Mouse (Mus musculus) midbrain, embryonic 16.5 days (tissue): ENCODE measurements around the gene Ggact. TPM values are rescaled to one million over a fixed set of nuclear protein-coding genes. Genes with fewer than 3 reads are reported as not detected.

Experiments used
- ATAC-seq: fragments of 200-750 bp; cut with Nextera tagmentation; 2 replicates; pipeline ENCODE4 v1.8.0; 2017; ENCODE audit warnings: moderate TSS enrichment
- H3K27ac ChIP-seq: fragments of 300-500 bp; sonication (generic); 2 replicates; pipeline ENCODE4 v1.5.1; 2014; ENCODE audit warnings: mild to moderate bottlenecking, low read length, mixed read lengths
- H3K27me3 ChIP-seq: fragments of 300-500 bp; sonication (generic); 2 replicates; pipeline ENCODE4 v1.6.1; 2014; ENCODE audit warnings: low read depth, low read length, mixed read lengths; ENCODE audit not compliant: control insufficient read depth, insufficient read depth
- H3K36me3 ChIP-seq: fragments of 300-500 bp; sonication (generic); 2 replicates; pipeline ENCODE4 v1.6.1; 2014; ENCODE audit warnings: mild to moderate bottlenecking, low read length, moderate library complexity, mixed read lengths; ENCODE audit not compliant: control insufficient read depth, insufficient read depth
- H3K4me1 ChIP-seq: fragments of 300-500 bp; sonication (generic); 2 replicates; pipeline ENCODE4 v1.6.1; 2014; ENCODE audit warnings: mild to moderate bottlenecking, low read length, mixed read lengths; ENCODE audit not compliant: control insufficient read depth, insufficient read depth
- H3K4me2 ChIP-seq: fragments of 300-500 bp; sonication (generic); 2 replicates; pipeline ENCODE4 v1.6.1; 2014; ENCODE audit warnings: mild to moderate bottlenecking, low read length, mixed read lengths
- H3K4me3 ChIP-seq: fragments of 300-500 bp; sonication (generic); 2 replicates; pipeline ENCODE4 v1.5.1; 2014; ENCODE audit warnings: low read depth, mild to moderate bottlenecking, low read length, moderate library complexity, mixed read lengths
- H3K9ac ChIP-seq: fragments of 300-500 bp; sonication (generic); 2 replicates; pipeline ENCODE4 v1.6.1; 2014; ENCODE audit warnings: low read depth, low read length, mixed read lengths
- H3K9me3 ChIP-seq: fragments of 300-500 bp; sonication (generic); replicated peaks from 2 replicates; pipeline ENCODE4 v1.6.1; 2014; ENCODE audit warnings: mild to moderate bottlenecking, low read length, mixed read lengths; ENCODE audit not compliant: control insufficient read depth, poor library complexity, severe bottlenecking
- WGBS: fragments of 180-500 bp; shearing (Covaris S2); extraction: QIAGEN DNeasy Blood & Tissue Kit; methylation state at CpG from one replicate; pipeline ENCODE4 v1.1.7; 2014; 5-methylcytosine and 5-hydroxymethylcytosine counted together
- polyA plus RNA-seq: library from polyadenylated mRNA; unstranded; fragments of >200 nt; fragmentation: Nextera tagmentation; extraction: Ambion mirVana; gene quantifications from 2 replicates; pipeline ENCODE4 v1.2.1, GENCODE M21; 2015

Gene Ggact
- polyA plus RNA-seq, 1 experiment from 2014 or later, result 8.7 TPM

DNA sequence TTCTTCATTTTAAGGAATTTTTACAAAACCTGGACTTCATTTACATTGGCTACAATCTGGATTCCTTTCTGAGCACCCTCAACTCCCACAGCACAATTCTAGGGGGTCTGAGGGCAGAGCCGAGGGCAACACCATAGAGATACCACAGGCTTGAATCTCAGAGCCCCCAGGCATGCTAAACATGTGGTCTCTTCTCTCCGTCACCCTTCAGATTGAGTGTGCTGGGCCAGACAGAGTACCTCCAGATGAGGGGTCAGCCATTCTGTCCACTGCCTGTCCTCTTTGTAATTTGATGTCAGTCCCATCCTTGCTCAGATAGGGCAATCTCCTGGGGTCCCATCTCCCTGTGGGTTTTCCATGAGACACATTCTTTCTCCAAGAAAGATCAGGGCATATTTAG is 31.9 kb downstream of the Ggact start:
- Histone ChIP-seq H3K27me3 (no peaks in the 10 kb centered on the region), H3K36me3 (no peaks in the 10 kb centered on the region), H3K9ac (0 out of 2 replicates have a peak overlapping the region, but pooled peaks have one; percentile 30), H3K27ac (peak overlapping the region; percentile 28; the same call in 1 of the 2 replicates), H3K4me3 (no peak overlapping the region), H3K4me2 (no peak overlapping the region), H3K4me1 (peaks cover 16% of the 10 kb centered on the region), H3K9me3 (no peaks in the 10 kb centered on the region)
- 58% methylated on average over 2 of the region's 2 CpGs for WGBS
- ATAC-seq, result no peak

DNA sequence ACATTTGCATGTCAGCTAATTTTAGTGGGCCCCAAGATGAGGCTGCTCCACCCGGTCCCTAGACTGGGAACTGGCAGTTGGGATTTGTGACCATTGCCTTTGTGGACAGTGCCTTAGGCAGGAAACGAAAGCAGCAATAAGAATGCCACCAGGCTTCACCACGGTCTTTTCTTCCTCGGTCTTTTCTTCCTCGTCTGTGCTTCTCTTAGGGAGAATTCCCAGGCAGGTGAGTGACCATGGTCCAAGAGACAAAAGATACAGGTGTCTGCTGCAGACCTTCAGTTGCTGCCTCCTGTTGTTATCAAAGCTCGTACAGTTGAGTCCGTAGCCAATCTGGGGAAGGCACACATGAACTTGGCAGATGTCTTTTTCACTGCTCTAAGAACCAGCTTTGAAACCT is 33.3 kb downstream of the Ggact start:
- ATAC-seq, result no peak
- no peaks in the 10 kb centered on the region for H3K9me3 ChIP-seq
- H3K9ac ChIP-seq, result no peak overlapping the region
- H3K4me1 ChIP-seq, result peaks cover 23% of the 10 kb centered on the region
- H3K36me3 ChIP-seq, result no peaks in the 10 kb centered on the region
- no peak overlapping the region for H3K4me3 ChIP-seq
- no peaks in the 10 kb centered on the region for H3K27me3 ChIP-seq
- no peak overlapping the region for H3K4me2 ChIP-seq
- 79% methylated on average over 7 of the region's 7 CpGs for WGBS
- no peak overlapping the region for H3K27ac ChIP-seq

DNA sequence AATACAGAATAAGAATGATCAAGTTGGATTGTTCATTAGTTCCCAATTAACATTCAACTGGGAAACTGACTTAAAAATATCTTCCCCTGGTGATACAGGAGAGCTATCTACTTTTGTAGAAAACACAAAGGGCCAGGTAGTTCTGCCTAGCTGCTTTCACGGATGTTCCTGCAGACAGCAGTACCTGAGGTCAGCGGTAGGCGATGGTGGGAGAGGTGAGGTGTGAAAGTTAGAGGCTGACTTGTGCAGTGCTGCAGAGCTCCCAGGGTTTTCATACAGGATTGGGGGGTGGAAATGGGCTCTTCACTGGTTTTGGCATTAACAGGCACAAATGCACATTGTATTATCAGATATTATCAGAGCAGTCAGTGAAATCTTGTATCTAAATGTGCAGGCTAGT is 35.8 kb downstream of the Ggact start:
- no peak overlapping the region; the same call in 1 of the 2 replicates for H3K27ac ChIP-seq
- 88% methylated on average over 3 of the region's 3 CpGs for WGBS
- peaks cover 16% of the 10 kb centered on the region for H3K4me1 ChIP-seq
- no peaks in the 10 kb centered on the region for H3K9me3 ChIP-seq
- no peaks in the 10 kb centered on the region for H3K36me3 ChIP-seq
- H3K27me3 ChIP-seq, result no peaks in the 10 kb centered on the region
- no peak for ATAC-seq
- H3K4me2 ChIP-seq, result no peak overlapping the region
- H3K9ac ChIP-seq, result no peak overlapping the region
- H3K4me3 ChIP-seq, result no peak overlapping the region

DNA sequence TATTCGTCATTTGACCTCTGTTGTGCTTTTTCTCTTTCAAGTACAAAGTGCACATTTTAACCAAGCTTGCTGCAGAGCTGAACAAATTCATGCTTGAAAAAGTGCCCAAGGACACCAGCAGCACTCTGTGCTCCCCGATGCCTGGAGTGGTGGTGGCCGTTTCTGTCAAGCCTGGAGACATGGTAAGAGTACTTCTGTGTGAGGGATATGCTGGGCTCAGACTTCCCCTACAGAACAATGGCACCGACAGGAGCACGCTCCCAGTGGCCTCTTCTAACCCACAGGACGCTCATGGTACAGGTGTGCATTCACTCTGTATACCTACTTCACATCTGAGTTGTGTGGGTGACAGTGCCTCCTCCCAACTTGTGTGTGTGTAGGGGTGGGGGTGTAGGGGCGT is 36.8 kb downstream of the Ggact start:
- H3K27ac ChIP-seq, result no peak overlapping the region
- no peak overlapping the region for H3K4me3 ChIP-seq
- H3K4me2 ChIP-seq, result no peak overlapping the region
- peaks cover 15% of the 10 kb centered on the region for H3K4me1 ChIP-seq
- H3K36me3 ChIP-seq, result no peaks in the 10 kb centered on the region
- peak overlapping the region; percentile 30; the same call in 1 of the 2 replicates for H3K9ac ChIP-seq
- H3K9me3 ChIP-seq, result no peaks in the 10 kb centered on the region
- ATAC-seq, result 0 out of 2 replicates have a peak, but pooled peaks have one; percentile 19
- 59% methylated on average over 7 of the region's 7 CpGs for WGBS
- no peaks in the 10 kb centered on the region for H3K27me3 ChIP-seq

DNA sequence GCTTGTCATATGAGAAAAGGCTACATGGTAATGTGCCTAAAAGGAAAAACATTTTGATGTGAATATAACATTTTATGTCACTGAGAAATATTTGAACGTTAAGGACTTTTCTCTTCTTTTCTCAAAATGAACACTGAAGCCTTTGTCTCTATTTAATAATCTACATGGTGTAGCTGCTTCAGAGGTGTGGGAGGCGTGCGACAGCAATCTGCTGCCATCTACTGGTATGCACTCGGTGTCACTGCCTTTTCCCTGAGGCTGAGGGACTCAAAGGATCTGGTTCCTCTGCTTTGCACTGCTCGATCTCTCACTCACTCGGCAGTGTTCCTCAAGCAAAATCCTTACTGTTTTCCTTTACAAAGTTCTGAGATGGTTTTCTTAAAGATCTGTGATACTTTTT is 37.4 kb downstream of the Ggact start:
- 0% methylated on average over 6 of the region's 6 CpGs for WGBS
- Histone ChIP-seq H3K27me3 (no peaks in the 10 kb centered on the region), H3K9me3 (no peaks in the 10 kb centered on the region), H3K4me3 (no peak overlapping the region), H3K4me1 (peaks cover 16% of the 10 kb centered on the region), H3K27ac (peak overlapping the region; percentile 75), H3K4me2 (no peak overlapping the region), H3K9ac (no peak overlapping the region), H3K36me3 (no peaks in the 10 kb centered on the region)
- ATAC-seq, result peak; percentile 97

DNA sequence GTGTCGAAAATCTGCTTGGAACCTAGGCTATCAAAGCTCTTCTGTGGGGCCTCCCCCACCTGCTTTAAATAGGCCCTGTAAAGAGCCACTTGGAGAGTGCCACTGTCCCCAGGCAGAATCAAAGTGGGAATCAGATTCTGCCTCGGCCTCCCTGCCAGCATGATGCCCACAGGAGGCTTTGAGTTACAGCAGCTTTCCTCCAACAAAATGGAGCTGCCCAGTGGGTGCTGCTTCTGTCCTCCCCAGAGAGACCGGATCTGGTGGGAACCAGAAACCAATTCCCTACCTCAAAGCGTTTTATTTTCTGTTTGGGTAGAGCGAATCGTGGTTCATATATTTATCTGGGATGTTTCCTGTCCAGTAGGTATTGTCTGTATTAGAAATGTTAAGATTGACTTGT is 37.9 kb downstream of the Ggact start:
- Histone ChIP-seq H3K27ac (peak overlapping the region; percentile 75), H3K4me3 (no peak overlapping the region), H3K9me3 (no peaks in the 10 kb centered on the region), H3K27me3 (no peaks in the 10 kb centered on the region), H3K9ac (peak overlapping the region; percentile 50; the same call in 1 of the 2 replicates), H3K36me3 (no peaks in the 10 kb centered on the region), H3K4me2 (no peak overlapping the region), H3K4me1 (peaks cover 16% of the 10 kb centered on the region)
- peak; percentile 61 for ATAC-seq
- 30% methylated on average over 6 of the region's 6 CpGs for WGBS

DNA sequence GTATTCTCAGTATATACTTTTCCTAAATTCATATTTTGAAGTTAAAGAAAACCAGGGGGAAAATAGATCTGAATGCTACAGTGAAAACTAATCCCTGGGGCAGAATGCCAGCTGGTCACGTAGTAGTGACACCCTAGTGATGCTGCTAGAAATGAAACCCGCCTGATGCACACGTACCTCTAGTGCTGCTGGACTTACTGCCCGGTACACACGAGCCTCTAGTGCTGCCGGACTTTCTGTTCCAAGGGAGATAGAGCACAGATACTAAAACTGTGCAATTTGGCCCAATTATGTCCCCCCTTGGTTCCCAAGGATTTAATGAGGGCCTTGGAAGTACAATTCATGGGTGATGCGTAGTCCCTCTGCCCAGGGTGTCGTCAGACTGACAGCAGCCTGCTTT is 38.5 kb downstream of the Ggact start:
- no peak overlapping the region for H3K4me3 ChIP-seq
- no peak for ATAC-seq
- peak overlapping the region; percentile 75 for H3K27ac ChIP-seq
- H3K36me3 ChIP-seq, result no peaks in the 10 kb centered on the region
- peaks cover 16% of the 10 kb centered on the region for H3K4me1 ChIP-seq
- peak overlapping the region; percentile 50; the same call in 1 of the 2 replicates for H3K9ac ChIP-seq
- H3K27me3 ChIP-seq, result no peaks in the 10 kb centered on the region
- no peaks in the 10 kb centered on the region for H3K9me3 ChIP-seq
- H3K4me2 ChIP-seq, result 0 out of 2 replicates have a peak overlapping the region, but pooled peaks have one; percentile 5
- 37% methylated on average over 8 of the region's 8 CpGs for WGBS

DNA sequence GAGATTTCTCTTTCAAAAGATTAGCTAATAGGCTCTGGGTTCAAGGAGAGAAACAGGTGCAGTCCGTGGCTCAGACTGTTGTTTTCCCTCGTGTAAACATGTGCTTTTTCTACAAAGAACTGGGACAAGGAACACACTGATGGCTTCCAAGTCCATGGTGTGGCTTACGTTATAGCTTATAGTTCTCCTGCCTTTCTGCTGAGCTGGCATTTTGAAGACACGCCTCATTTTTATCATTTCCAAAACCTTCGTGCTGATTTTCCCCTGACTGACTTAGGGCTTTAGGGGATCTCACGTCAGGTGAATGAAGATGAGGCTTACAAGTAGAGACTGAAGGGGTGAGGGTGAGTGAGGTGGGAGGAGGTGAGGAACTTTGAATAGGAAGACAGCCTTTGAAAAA is 40.9 kb downstream of the Ggact start:
- ATAC-seq, result no peak
- no peaks in the 10 kb centered on the region for H3K9me3 ChIP-seq
- no peaks in the 10 kb centered on the region for H3K36me3 ChIP-seq
- no peaks in the 10 kb centered on the region for H3K27me3 ChIP-seq
- H3K4me2 ChIP-seq, result no peak overlapping the region
- H3K4me3 ChIP-seq, result no peak overlapping the region
- 76% methylated on average over 6 of the region's 6 CpGs for WGBS
- H3K4me1 ChIP-seq, result peaks cover 16% of the 10 kb centered on the region
- no peak overlapping the region for H3K9ac ChIP-seq
- no peak overlapping the region for H3K27ac ChIP-seq

DNA sequence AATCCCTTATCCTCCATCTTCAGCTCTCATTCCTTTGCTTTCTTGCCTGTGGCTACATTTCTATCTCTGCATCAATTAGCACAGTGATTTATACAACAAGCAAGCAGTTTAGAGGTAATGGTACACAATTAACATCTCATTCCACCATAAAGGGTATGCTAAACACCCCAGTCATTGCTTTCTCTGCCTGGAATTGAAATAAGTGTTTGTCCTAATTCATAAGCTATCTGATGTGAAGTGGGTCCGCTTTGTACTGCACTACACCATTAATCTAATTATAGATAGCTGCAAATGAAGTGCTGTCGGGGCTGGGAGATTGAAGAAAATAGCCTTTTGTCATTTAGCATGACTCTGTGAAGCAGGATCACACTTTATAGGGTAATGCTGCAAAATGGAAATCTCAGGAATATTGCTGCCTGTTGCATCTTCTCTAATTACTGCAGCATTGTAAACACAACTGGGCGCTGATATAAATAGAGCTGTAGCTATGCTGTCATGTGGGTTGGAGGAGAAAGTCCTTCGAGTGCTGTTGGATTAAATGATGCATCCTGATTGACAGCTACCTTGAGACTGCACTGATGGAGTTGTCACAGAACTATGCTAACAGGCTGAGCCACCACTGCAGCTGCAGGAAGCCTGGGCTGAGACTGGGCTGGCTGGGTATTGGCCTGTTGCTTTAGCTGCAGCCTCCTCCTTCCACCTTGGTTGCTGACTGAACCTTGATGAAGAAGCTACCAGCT is 41.5 kb downstream of the Ggact start:
- Histone ChIP-seq H3K9me3 (no peaks in the 10 kb centered on the region), H3K4me1 (peaks cover 16% of the 10 kb centered on the region), H3K4me3 (no peak overlapping the region), H3K36me3 (no peaks in the 10 kb centered on the region), H3K4me2 (no peak overlapping the region), H3K27ac (no peak overlapping the region), H3K27me3 (no peaks in the 10 kb centered on the region), H3K9ac (no peak overlapping the region)
- no peak for ATAC-seq
- 30% methylated on average over 4 of the region's 4 CpGs for WGBS
